Mouse (Mus musculus): Measurements from ENCODE around the gene Itgal. TPM values are rescaled to one million over a fixed set of nuclear protein-coding genes. Genes with fewer than 3 reads are reported as not detected.

The Itgal gene
- polyA plus RNA-seq, 1 experiment from 2014 or later, result 1.6 TPM

DNA sequence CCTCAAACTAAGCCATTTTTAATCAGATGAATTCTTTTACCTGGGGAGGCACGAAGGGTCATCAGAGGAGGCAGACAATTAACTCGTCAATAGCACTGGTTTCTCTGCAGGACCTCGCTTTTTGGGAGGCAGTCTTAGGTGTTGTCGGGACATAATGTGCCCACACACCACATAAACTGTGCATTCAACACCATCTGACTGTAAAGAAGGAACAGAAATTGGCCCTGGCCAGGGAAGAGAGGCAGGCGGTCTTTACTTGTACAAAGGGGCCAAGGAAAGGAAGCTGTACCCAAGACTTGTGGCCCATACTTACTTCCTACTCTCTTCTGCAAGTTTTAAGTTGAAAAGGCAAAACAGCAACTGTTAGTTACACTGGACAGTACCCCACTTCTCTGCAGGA, 39.5 kb upstream of the Itgal start:
- H3K9ac ChIP-seq, result no peak overlapping the region
- H3K36me3 ChIP-seq (ENCODE audit: insufficient read depth), result peaks cover 28% of the 10 kb centered on the region
- DNase-seq, result no peak
- H3K4me1 ChIP-seq (ENCODE audit: insufficient read depth), result no peaks in the 10 kb centered on the region; the same call in 1 of the 2 replicates
- TF ChIP-seq CTCF (IDR thresholded peaks at IDR 0.05; ENCODE audit: low read depth), result no peak
- no peak overlapping the region for H3K4me3 ChIP-seq (ENCODE audit: low read depth, low read length)
- WGBS, result 81% methylated on average over 5 of the region's 5 CpGs
- no peaks in the 10 kb centered on the region for H3K9me3 ChIP-seq (ENCODE audit: low read depth, low read length)
- H3K27me3 ChIP-seq (ENCODE audit: insufficient read depth, low read length), result no peaks in the 10 kb centered on the region
- ATAC-seq (ENCODE audit: insufficient read depth), result no peak
- no peak overlapping the region for H3K27ac ChIP-seq (ENCODE audit: low read depth)
- H3K4me2 ChIP-seq, result no peak overlapping the region

DNA sequence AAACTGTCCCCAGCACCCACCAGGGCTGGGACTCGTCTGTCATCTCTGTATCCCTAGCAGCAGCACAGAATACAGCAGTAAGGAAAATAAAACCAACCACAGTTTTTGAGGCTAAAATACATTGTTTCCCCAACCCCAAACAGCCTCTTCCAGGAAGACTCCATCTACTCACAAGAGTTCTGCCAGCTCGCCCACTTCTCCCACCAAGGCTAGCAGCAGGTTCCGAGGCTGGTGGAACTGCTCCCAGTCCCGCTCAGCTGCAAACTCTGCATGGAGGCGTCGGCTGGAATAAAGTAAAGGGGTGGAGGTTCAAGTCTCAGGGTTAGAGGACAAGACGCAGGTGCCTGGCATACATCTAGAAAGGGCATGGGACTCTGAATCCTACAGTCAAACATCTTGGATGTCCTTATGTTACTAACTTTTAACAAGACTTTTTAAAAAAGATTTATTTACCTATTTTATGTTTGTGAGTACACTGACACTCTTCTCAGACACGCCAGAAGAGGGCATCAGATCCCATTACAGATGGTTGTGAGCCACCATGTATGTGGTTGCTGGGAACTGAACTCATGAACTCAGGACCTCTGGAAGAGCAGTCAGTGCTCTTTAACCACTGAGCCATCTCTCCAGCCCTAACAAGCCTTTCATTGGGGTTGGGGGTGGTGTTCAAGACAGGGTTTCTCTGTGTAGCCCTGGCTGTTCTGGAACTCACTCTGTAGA, 36.7 kb upstream of the Itgal start:
- Histone ChIP-seq H3K36me3 (ENCODE audit: insufficient read depth) (peaks cover 21% of the 10 kb centered on the region), H3K9me3 (ENCODE audit: low read depth, low read length) (no peaks in the 10 kb centered on the region), H3K4me3 (ENCODE audit: low read depth, low read length) (peak overlapping the region; percentile 69), H3K4me2 (peak overlapping the region; percentile 82), H3K9ac (no peak overlapping the region), H3K4me1 (ENCODE audit: insufficient read depth) (no peaks in the 10 kb centered on the region; the same call in 1 of the 2 replicates), H3K27me3 (ENCODE audit: insufficient read depth, low read length) (no peaks in the 10 kb centered on the region), H3K27ac (ENCODE audit: low read depth) (no peak overlapping the region)
- 65% methylated on average over 8 of the region's 8 CpGs for WGBS
- DNase-seq, result no peak
- no peak for ATAC-seq (ENCODE audit: insufficient read depth)
- no peak for TF ChIP-seq CTCF (IDR thresholded peaks at IDR 0.05; ENCODE audit: low read depth)

DNA sequence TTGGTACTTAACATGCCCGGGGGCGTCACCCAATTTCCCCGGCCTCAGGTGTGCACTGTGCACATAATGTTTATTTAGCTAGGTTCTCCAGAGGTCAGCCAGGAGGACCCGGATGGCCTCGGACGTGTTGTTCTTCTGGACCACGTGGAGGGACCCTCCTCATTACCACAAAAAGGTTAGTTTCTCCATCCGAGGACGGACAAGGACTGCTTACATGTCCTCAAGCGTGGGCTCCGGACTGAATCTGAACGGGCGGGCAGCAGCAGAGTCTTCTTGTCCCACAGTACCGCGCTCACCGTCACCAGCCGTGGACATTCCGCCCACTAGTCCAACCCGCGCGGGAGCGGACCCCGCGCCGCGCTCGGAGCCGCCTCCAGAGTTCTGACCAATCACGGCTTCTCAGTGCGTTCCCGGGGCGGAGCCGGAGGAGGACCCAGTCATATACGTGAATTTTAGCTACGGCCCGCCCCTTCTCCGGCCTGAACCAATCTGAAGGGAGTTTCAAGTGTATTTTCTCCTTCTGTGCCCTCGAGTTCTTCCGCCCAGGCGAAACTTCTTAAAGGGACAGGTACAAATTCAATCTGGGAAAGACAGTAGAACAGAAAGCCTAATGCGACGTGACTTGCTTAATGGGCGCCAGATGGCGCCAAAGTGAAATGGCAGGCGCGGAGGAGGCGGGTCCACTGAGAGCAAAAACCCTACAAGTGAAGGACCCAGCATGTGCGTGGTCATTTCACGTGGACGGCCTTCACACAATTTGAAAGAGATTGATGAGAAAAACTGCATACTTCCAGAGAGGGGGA, 35.5 kb upstream of the Itgal start, which contains the start of gene Dctpp1:
Gene Dctpp1 (minus strand): TSS at position 401 of the 803 bp plus-strand sequence.
- DNase-seq (peak; percentile 99), ATAC-seq (ENCODE audit: insufficient read depth) (peak; percentile 98)
- TF ChIP-seq CTCF (IDR thresholded peaks at IDR 0.05; ENCODE audit: low read depth), result peak; percentile 82
- peak within 1 kb of the TSS; percentile 69 for H3K4me3 ChIP-seq (ENCODE audit: low read depth, low read length)
- H3K9ac ChIP-seq, result peak within 1 kb of the TSS; percentile 77
- WGBS, result under 1% methylated on average over 50 of the region's 50 CpGs
- H3K9me3 ChIP-seq (ENCODE audit: low read depth, low read length), result no peaks in the 10 kb centered on the region
- peak within 1 kb of the TSS; percentile 50; the same call in 1 of the 2 replicates for H3K27ac ChIP-seq (ENCODE audit: low read depth)
- H3K4me2 ChIP-seq, result peak within 1 kb of the TSS; percentile 82
- no peaks in the 10 kb centered on the region for H3K27me3 ChIP-seq (ENCODE audit: insufficient read depth, low read length)
- H3K4me1 ChIP-seq (ENCODE audit: insufficient read depth), result no peaks in the 10 kb centered on the region; the same call in 1 of the 2 replicates
- H3K36me3 ChIP-seq (ENCODE audit: insufficient read depth), result peaks cover 20% of the 10 kb centered on the region

DNA sequence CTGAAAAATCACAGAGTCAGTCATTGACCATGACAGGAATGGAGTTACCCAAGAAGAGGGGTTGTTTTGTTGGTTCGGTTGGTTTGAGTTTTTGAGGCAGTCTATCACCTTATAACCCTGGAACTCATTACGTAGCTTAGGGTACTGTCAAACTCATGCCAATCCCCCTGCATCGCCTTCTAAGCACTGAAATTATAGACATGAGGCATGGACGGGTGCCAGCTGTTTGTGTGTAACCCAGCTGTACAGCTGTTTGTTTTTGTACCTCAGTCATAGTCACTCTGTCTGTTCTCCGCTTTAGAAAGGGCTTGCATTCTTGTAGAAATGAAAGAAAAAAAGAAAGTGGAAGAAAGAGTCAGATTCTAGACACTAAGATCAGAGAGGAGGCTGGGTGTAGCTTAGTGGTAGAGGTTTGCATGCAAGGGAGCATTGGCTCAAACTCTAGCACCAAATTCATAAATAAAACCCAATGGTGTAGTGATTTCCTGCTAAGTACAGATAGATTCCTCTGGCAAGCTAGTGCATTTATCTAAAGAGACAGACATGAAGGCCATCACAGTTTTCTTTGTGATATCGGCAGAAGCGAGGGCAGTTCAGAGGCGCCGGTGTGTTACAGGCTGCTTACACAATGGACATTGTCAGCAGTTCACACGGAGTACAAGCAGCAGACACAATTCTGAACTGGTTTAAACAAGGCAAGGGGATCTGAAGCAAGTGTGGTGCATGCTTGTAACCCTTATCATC, 33.7 kb upstream of the Itgal start:
- H3K27ac ChIP-seq (ENCODE audit: low read depth), result no peak overlapping the region
- no peaks in the 10 kb centered on the region; the same call in 1 of the 2 replicates for H3K4me1 ChIP-seq (ENCODE audit: insufficient read depth)
- H3K9me3 ChIP-seq (ENCODE audit: low read depth, low read length), result no peaks in the 10 kb centered on the region
- H3K27me3 ChIP-seq (ENCODE audit: insufficient read depth, low read length), result no peaks in the 10 kb centered on the region
- ATAC-seq (ENCODE audit: insufficient read depth) (no peak), DNase-seq (no peak)
- H3K36me3 ChIP-seq (ENCODE audit: insufficient read depth), result peaks cover 1% of the 10 kb centered on the region; the same call in 1 of the 2 replicates
- H3K9ac ChIP-seq, result no peak overlapping the region
- WGBS, result 61% methylated on average over 10 of the region's 10 CpGs
- H3K4me2 ChIP-seq, result no peak overlapping the region
- no peak overlapping the region for H3K4me3 ChIP-seq (ENCODE audit: low read depth, low read length)
- TF ChIP-seq CTCF (IDR thresholded peaks at IDR 0.05; ENCODE audit: low read depth), result no peak

DNA sequence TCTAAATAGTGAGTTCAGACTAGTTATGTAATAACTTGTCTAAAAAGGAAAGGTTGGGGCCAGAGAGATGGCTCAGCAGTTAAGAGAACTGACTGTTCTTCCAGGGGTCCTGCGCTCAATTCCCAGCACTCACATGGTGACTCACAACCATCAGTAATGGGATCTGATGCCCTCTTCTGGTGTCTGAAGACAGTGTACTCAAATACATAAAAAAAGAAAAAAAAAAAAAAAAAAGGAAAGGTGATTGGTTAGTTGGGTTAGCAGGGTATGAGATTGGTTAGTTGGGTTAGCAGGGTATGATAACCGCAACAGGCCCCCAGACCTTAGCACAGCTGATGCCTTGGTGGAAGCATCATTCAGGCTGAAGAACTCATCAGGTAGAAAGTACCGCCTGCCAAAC, 32.5 kb upstream of the Itgal start:
- Histone ChIP-seq H3K9ac (no peak overlapping the region), H3K4me3 (ENCODE audit: low read depth, low read length) (no peak overlapping the region), H3K27me3 (ENCODE audit: insufficient read depth, low read length) (no peaks in the 10 kb centered on the region), H3K9me3 (ENCODE audit: low read depth, low read length) (0 out of 2 replicates have a peak, but pooled peaks cover 3% of the 10 kb centered on the region), H3K27ac (ENCODE audit: low read depth) (no peak overlapping the region), H3K4me2 (no peak overlapping the region), H3K36me3 (ENCODE audit: insufficient read depth) (no peaks in the 10 kb centered on the region), H3K4me1 (ENCODE audit: insufficient read depth) (no peaks in the 10 kb centered on the region; the same call in 1 of the 2 replicates)
- TF ChIP-seq CTCF (IDR thresholded peaks at IDR 0.05; ENCODE audit: low read depth), result no peak
- DNase-seq, result no peak
- WGBS, result 99% methylated on average over 3 of the region's 3 CpGs
- ATAC-seq (ENCODE audit: insufficient read depth), result no peak

DNA sequence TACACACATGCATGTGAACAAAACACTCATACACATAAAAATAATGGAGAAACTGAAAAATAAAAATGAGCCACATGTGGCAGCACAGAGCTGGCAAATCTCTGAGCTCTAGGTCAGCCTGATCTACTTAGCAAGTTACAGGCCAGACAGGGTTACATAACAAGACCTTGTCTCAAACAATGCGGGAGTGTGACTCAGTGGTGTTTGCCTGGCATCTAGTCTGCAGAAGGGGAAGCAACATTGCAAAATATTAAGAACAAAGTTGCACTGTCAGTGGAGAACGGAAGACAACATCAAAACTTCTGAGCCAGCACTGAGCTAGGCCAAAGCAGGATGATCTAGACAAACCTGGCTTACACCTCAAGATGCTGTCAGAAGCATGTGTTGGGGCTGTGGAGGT, 25.8 kb upstream of the Itgal start:
- H3K9ac ChIP-seq, result no peak overlapping the region
- no peaks in the 10 kb centered on the region for H3K27me3 ChIP-seq (ENCODE audit: insufficient read depth, low read length)
- no peak for DNase-seq
- H3K4me2 ChIP-seq, result no peak overlapping the region
- H3K9me3 ChIP-seq (ENCODE audit: low read depth, low read length), result 0 out of 2 replicates have a peak, but pooled peaks cover 4% of the 10 kb centered on the region
- H3K4me3 ChIP-seq (ENCODE audit: low read depth, low read length), result no peak overlapping the region
- H3K27ac ChIP-seq (ENCODE audit: low read depth), result no peak overlapping the region
- WGBS, result 88% methylated on average over 2 of the region's 2 CpGs
- H3K4me1 ChIP-seq (ENCODE audit: insufficient read depth), result 0 out of 2 replicates have a peak, but pooled peaks cover 3% of the 10 kb centered on the region
- no peak for TF ChIP-seq CTCF (IDR thresholded peaks at IDR 0.05; ENCODE audit: low read depth)
- peaks cover 23% of the 10 kb centered on the region; the same call in 1 of the 2 replicates for H3K36me3 ChIP-seq (ENCODE audit: insufficient read depth)
- no peak for ATAC-seq (ENCODE audit: insufficient read depth)
